Mouse (Mus musculus) stomach, postnatal 0 days (tissue): ENCODE measurements around the gene Znhit2. TPM values are rescaled to one million over a fixed set of nuclear protein-coding genes. Genes with fewer than 3 reads are reported as not detected.

ENCODE experiments used
- ATAC-seq: fragments of 200-750 bp; cut with Nextera tagmentation; 2 replicates; pipeline ENCODE4 v1.8.0; 2017; ENCODE audit not compliant: low FRiP score, low TSS enrichment
- DNase-seq: peaks from one replicate; pipeline ENCODE4 v3.0.0-alpha.2; 2016; ENCODE audit warnings: low spot score
- H3K27ac ChIP-seq: fragments of 300-500 bp; sonication (generic); replicated peaks from 2 replicates; pipeline ENCODE4 v1.5.1; 2014; ENCODE audit warnings: mild to moderate bottlenecking, control low read depth
- H3K27me3 ChIP-seq: fragments of 300-500 bp; sonication (generic); 2 replicates; pipeline ENCODE4 v1.6.1; 2014; ENCODE audit warnings: low read length; ENCODE audit not compliant: control insufficient read depth, insufficient read depth
- H3K36me3 ChIP-seq: fragments of 300-500 bp; sonication (generic); 2 replicates; pipeline ENCODE4 v1.6.1; 2014; ENCODE audit warnings: low read length, mixed read lengths; ENCODE audit not compliant: control insufficient read depth, insufficient read depth
- H3K4me1 ChIP-seq: fragments of 300-500 bp; sonication (generic); replicated peaks from 2 replicates; pipeline ENCODE4 v1.6.1; 2014; ENCODE audit warnings: antibody characterized with exemption; ENCODE audit not compliant: control insufficient read depth, insufficient read depth
- H3K4me2 ChIP-seq: fragments of 300-500 bp; sonication (generic); replicated peaks from 2 replicates; pipeline ENCODE4 v1.6.1; 2014; ENCODE audit warnings: low read depth, mild to moderate bottlenecking, control low read depth, moderate library complexity
- H3K4me3 ChIP-seq: fragments of 300-500 bp; sonication (generic); 2 replicates; pipeline ENCODE4 v1.5.1; 2014; ENCODE audit warnings: low read depth, low read length, control low read depth
- H3K9ac ChIP-seq: fragments of 300-500 bp; sonication (generic); 2 replicates; pipeline ENCODE4 v1.6.1; 2014; ENCODE audit warnings: mild to moderate bottlenecking, low read length, control low read depth, mixed read lengths
- H3K9me3 ChIP-seq: fragments of 300-500 bp; sonication (generic); 2 replicates; pipeline ENCODE4 v1.6.1; 2016; ENCODE audit warnings: low read length; ENCODE audit not compliant: control insufficient read depth
- CTCF ChIP-seq: IDR thresholded peaks from 2 replicates; pipeline ENCODE4 v1.5.1; 2016; ENCODE audit warnings: antibody characterized with exemption, low read depth, mild to moderate bottlenecking, moderate library complexity
- EP300 ChIP-seq: optimal IDR thresholded peaks from 2 replicates; pipeline ENCODE3; 2016; ENCODE audit warnings: antibody characterized with exemption
- WGBS: fragments of 180-500 bp; shearing (Covaris S2); extraction: QIAGEN DNeasy Blood & Tissue Kit; methylation state at CpG from one replicate; pipeline ENCODE4 v1.1.7; 2014; 5-methylcytosine and 5-hydroxymethylcytosine counted together
- polyA plus RNA-seq: library from polyadenylated mRNA; unstranded; fragments of >200 nt; fragmentation: Nextera tagmentation; extraction: Ambion mirVana; gene quantifications from 2 replicates; pipeline ENCODE4 v1.2.1, GENCODE M21; 2015

Znhit2 gene
- polyA plus RNA-seq, 1 experiment from 2014 or later = 31.8 TPM

- Histone ChIP-seq H3K36me3 (peaks cover 5% of the 10 kb centered on the region), H3K9ac (peak overlapping the region; percentile 50), H3K27ac (peak overlapping the region; percentile 37), H3K4me2 (peak overlapping the region; percentile 76), H3K4me1 (peaks cover 10% of the 10 kb centered on the region), H3K9me3 (no peaks in the 10 kb centered on the region), H3K4me3 (peak overlapping the region; percentile 31), H3K27me3 (no peaks in the 10 kb centered on the region)
- DNase-seq (peak; percentile 92), ATAC-seq (peak; percentile 63)
- WGBS = 1% methylated on average over 30 of the region's 30 CpGs
- TF ChIP-seq CTCF (peak; percentile 86), EP300 (no peak)
These were observed 6.2 kb downstream of the Znhit2 start for GRCm38 (mm10) chr19:6067011-6067723.

GRCm38 (mm10) chr19:6067724-6068415, 6.9 kb downstream of the Znhit2 start, which contains the start of gene Tm7sf2:
Gene Tm7sf2 (minus strand): TSS chr19:6068373.
- H3K27ac ChIP-seq = peak within 1 kb of the TSS; percentile 56
- DNase-seq (peak; percentile 95), ATAC-seq (peak; percentile 90)
- 8% methylated on average over 33 of the region's 33 CpGs for WGBS
- TF ChIP-seq EP300 = no peak
- TF ChIP-seq CTCF = peak; percentile 27; the same call in 1 of the 2 replicates
- no peaks in the 10 kb centered on the region for H3K9me3 ChIP-seq
- H3K9ac ChIP-seq = peak within 1 kb of the TSS; percentile 50
- H3K27me3 ChIP-seq = no peaks in the 10 kb centered on the region
- peak within 1 kb of the TSS; percentile 31 for H3K4me3 ChIP-seq
- H3K4me2 ChIP-seq = peak within 1 kb of the TSS; percentile 76
- H3K4me1 ChIP-seq = peaks cover 5% of the 10 kb centered on the region; the same call in 1 of the 2 replicates
- H3K36me3 ChIP-seq = peaks cover 5% of the 10 kb centered on the region

GRCm38 (mm10) chr19:6068951-6069350, 8.0 kb downstream of the Znhit2 start:
- no peak for DNase-seq
- TF ChIP-seq EP300 = no peak
- 0 out of 2 replicates have a peak, but pooled peaks have one; percentile 24 for TF ChIP-seq CTCF
- WGBS = 46% methylated on average over 4 of the region's 4 CpGs
- Histone ChIP-seq H3K9ac (no peak overlapping the region), H3K9me3 (no peaks in the 10 kb centered on the region), H3K4me3 (no peak overlapping the region), H3K27me3 (no peaks in the 10 kb centered on the region), H3K4me2 (no peak overlapping the region), H3K27ac (no peak overlapping the region), H3K36me3 (peaks cover 7% of the 10 kb centered on the region), H3K4me1 (peaks cover 5% of the 10 kb centered on the region; the same call in 1 of the 2 replicates)
- no peak for ATAC-seq

- 90% methylated on average over 10 of the region's 10 CpGs for WGBS
- no peak for ATAC-seq
These were observed 8.9 kb downstream of the Znhit2 start for GRCm38 (mm10) chr19:6069851-6070250.

GRCm38 (mm10) chr19:6070571-6071250, 9.7 kb downstream of the Znhit2 start:
- no peak for TF ChIP-seq EP300
- TF ChIP-seq CTCF = no peak
- Histone ChIP-seq H3K9me3 (no peaks in the 10 kb centered on the region), H3K4me3 (no peak overlapping the region), H3K27ac (no peak overlapping the region), H3K27me3 (no peaks in the 10 kb centered on the region), H3K4me1 (peaks cover 5% of the 10 kb centered on the region; the same call in 1 of the 2 replicates), H3K9ac (no peak overlapping the region), H3K36me3 (peaks cover 7% of the 10 kb centered on the region), H3K4me2 (no peak overlapping the region)
- 91% methylated on average over 31 of the region's 31 CpGs for WGBS
- DNase-seq (no peak), ATAC-seq (no peak)

More at GRCm38 (mm10) chr19:6069851-6070250, 8.9 kb downstream of the Znhit2 start:
- no peak overlapping the region for H3K27ac ChIP-seq
- no peak for DNase-seq
- peaks cover 5% of the 10 kb centered on the region; the same call in 1 of the 2 replicates for H3K4me1 ChIP-seq
- H3K36me3 ChIP-seq = peaks cover 7% of the 10 kb centered on the region
- no peaks in the 10 kb centered on the region for H3K27me3 ChIP-seq
- no peak overlapping the region for H3K4me3 ChIP-seq
- H3K9ac ChIP-seq = no peak overlapping the region
- no peak overlapping the region for H3K4me2 ChIP-seq
- TF ChIP-seq EP300 (no peak), CTCF (no peak)
- no peaks in the 10 kb centered on the region for H3K9me3 ChIP-seq
